Mouse (Mus musculus) intestine, postnatal 0 days (tissue): ENCODE results near the gene Gnaz. TPM values are rescaled to one million over a fixed set of nuclear protein-coding genes. Genes with fewer than 3 reads are reported as not detected.

Source experiments
- ATAC-seq: fragments of 200-750 bp; cut with Nextera tagmentation; 2 replicates; pipeline ENCODE4 v1.8.0; 2017; ENCODE audit warnings: mild to moderate bottlenecking, moderate TSS enrichment, moderate library complexity
- H3K27ac ChIP-seq: fragments of 300-500 bp; sonication (generic); 2 replicates; pipeline ENCODE4 v1.5.1; 2014; ENCODE audit warnings: mild to moderate bottlenecking, low read depth, low read length, moderate library complexity
- H3K27me3 ChIP-seq: fragments of 300-500 bp; sonication (generic); replicated peaks from 2 replicates; pipeline ENCODE4 v1.6.1; 2014; ENCODE audit warnings: low read length, mixed read lengths; ENCODE audit not compliant: control insufficient read depth, insufficient read depth
- H3K36me3 ChIP-seq: fragments of 300-500 bp; sonication (generic); 2 replicates; pipeline ENCODE4 v1.6.1; 2014; ENCODE audit warnings: mild to moderate bottlenecking, moderate library complexity; ENCODE audit not compliant: control insufficient read depth, insufficient read depth
- H3K4me1 ChIP-seq: fragments of 300-500 bp; sonication (generic); replicated peaks from 2 replicates; pipeline ENCODE4 v1.6.1; 2014; ENCODE audit warnings: antibody characterized with exemption, low read length, mixed read lengths; ENCODE audit not compliant: control insufficient read depth, insufficient read depth
- H3K4me2 ChIP-seq: fragments of 300-500 bp; sonication (generic); replicated peaks from 2 replicates; pipeline ENCODE4 v1.6.1; 2014; ENCODE audit warnings: low read depth, mild to moderate bottlenecking, moderate library complexity
- H3K4me3 ChIP-seq: fragments of 300-500 bp; sonication (generic); 2 replicates; pipeline ENCODE4 v1.5.1; 2014; ENCODE audit warnings: low read depth, low read length
- H3K9ac ChIP-seq: fragments of 300-500 bp; sonication (generic); 2 replicates; pipeline ENCODE4 v1.6.1; 2014; ENCODE audit warnings: mild to moderate bottlenecking, low read depth, low read length
- H3K9me3 ChIP-seq: fragments of 300-500 bp; sonication (generic); 2 replicates; pipeline ENCODE4 v1.6.1; 2016; ENCODE audit warnings: mixed run types; ENCODE audit not compliant: control insufficient read depth
- CTCF ChIP-seq: sonication (generic); IDR thresholded peaks from 2 replicates; pipeline ENCODE4 v1.5.1; 2016; ENCODE audit warnings: low read depth, mild to moderate bottlenecking, control low read depth, antibody characterized with exemption, moderate library complexity
- WGBS: fragments of 180-500 bp; shearing (Covaris S2); extraction: QIAGEN DNeasy Blood & Tissue Kit; methylation state at CpG from one replicate; pipeline ENCODE4 v1.1.7; 2014; 5-methylcytosine and 5-hydroxymethylcytosine counted together
- polyA plus RNA-seq: library from polyadenylated mRNA; unstranded; fragments of >200 nt; fragmentation: Nextera tagmentation; extraction: Ambion mirVana; gene quantifications from 2 replicates; pipeline ENCODE4 v1.2.1, GENCODE M21; 2015

The Gnaz gene
- polyA plus RNA-seq, 1 experiment from 2014 or later, result 2.4 TPM

DNA sequence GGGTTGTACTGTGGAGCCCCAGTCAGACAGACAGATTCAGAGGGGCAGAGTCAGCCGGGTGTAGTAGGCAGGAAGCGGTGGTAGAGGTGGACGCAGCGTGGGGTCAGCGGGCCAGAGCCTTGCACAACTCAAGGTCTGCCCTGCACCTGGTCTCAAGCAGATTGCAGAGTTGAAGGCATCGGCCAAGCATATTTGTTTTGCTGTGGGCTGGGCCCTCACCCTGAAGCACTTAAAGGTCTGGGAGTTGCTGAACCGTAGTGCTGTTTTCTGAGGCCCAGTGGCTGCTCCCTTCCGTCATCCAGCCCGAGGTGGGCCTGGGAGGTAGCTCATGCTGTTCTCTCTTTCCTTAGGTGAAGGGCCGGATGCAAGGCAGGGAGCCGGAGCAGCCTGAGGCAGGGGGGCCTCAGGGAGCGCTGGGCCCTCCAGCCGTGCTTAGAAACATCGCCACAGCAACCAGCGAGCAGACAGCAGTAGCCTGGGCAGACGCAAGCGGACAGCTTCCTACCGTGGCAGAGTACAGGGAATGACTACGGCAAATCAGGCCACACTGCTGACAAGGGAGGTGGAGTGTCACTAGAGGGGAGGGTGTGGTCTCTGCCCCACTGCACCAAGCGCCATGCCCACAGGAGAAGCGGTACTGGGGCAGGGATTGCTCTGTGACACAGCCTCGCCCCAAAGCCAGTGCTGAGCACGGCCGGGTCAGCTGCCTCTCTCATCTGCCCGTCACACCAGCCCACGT lies 23.8 kb downstream of the Gnaz start:
- Histone ChIP-seq H3K9me3 (no peaks in the 10 kb centered on the region), H3K27me3 (no peaks in the 10 kb centered on the region), H3K27ac (no peak overlapping the region), H3K4me1 (no peaks in the 10 kb centered on the region), H3K36me3 (no peaks in the 10 kb centered on the region), H3K9ac (no peak overlapping the region), H3K4me2 (no peak overlapping the region), H3K4me3 (no peak overlapping the region)
- WGBS, result 54% methylated on average over 26 of the region's 26 CpGs
- TF ChIP-seq CTCF, result no peak
- ATAC-seq, result no peak

GRCm38 (mm10) chr10:74994863-74995262 lies 27.9 kb downstream of the Gnaz start:
- Histone ChIP-seq H3K27me3 (no peaks in the 10 kb centered on the region), H3K27ac (no peak overlapping the region), H3K4me3 (no peak overlapping the region), H3K9ac (no peak overlapping the region), H3K9me3 (no peaks in the 10 kb centered on the region), H3K4me1 (no peaks in the 10 kb centered on the region), H3K4me2 (peak overlapping the region; percentile 47), H3K36me3 (no peaks in the 10 kb centered on the region)
- WGBS, result 12% methylated on average over 5 of the region's 5 CpGs
- TF ChIP-seq CTCF, result no peak
- no peak for ATAC-seq

DNA sequence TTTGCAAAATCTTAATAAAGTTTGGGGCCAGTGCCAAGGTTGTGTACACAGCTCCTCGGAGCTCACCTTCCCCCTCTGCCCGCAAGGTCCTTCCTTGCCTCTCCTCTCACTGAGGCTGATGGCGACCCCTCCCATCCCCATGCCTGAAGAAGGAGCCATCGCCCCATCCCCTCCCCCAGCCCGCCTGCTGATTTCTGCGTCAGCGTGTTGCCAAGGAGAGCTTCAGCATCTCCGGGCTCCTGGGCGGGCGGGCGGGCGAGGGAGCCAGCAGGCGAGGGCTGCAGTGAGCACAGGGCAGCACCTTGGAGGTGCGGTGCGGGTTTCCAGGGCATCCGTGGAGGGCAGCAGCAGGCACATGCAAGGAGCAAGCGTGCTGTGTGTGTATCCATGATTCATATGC lies 28.4 kb downstream of the Gnaz start:
- Histone ChIP-seq H3K9ac (no peak overlapping the region), H3K27ac (no peak overlapping the region), H3K4me3 (no peak overlapping the region), H3K4me2 (peak overlapping the region; percentile 47), H3K9me3 (no peaks in the 10 kb centered on the region), H3K36me3 (no peaks in the 10 kb centered on the region), H3K4me1 (no peaks in the 10 kb centered on the region), H3K27me3 (no peaks in the 10 kb centered on the region)
- TF ChIP-seq CTCF, result no peak
- 6% methylated on average over 17 of the region's 17 CpGs for WGBS
- ATAC-seq, result peak; percentile 38; the same call in 1 of the 2 replicates

GRCm38 (mm10) chr10:75001391-75001790 lies 34.4 kb downstream of the Gnaz start:
- ATAC-seq, result no peak
- no peaks in the 10 kb centered on the region for H3K36me3 ChIP-seq
- no peak overlapping the region for H3K4me3 ChIP-seq
- no peaks in the 10 kb centered on the region for H3K27me3 ChIP-seq
- no peaks in the 10 kb centered on the region for H3K4me1 ChIP-seq
- no peak overlapping the region for H3K9ac ChIP-seq
- no peak overlapping the region for H3K4me2 ChIP-seq
- WGBS, result 91% methylated on average over 8 of the region's 8 CpGs
- H3K27ac ChIP-seq, result no peak overlapping the region
- no peak for TF ChIP-seq CTCF
- H3K9me3 ChIP-seq, result no peaks in the 10 kb centered on the region

GRCm38 (mm10) chr10:75004067-75004466 lies 37.1 kb downstream of the Gnaz start:
- ATAC-seq, result no peak
- no peaks in the 10 kb centered on the region for H3K36me3 ChIP-seq
- TF ChIP-seq CTCF, result no peak

GRCm38 (mm10) chr10:75006889-75007662 lies 40.1 kb downstream of the Gnaz start:
- TF ChIP-seq CTCF, result no peak
- Histone ChIP-seq H3K36me3 (no peaks in the 10 kb centered on the region), H3K27ac (no peak overlapping the region), H3K4me3 (no peak overlapping the region), H3K4me1 (no peaks in the 10 kb centered on the region), H3K9me3 (no peaks in the 10 kb centered on the region), H3K9ac (no peak overlapping the region), H3K27me3 (no peaks in the 10 kb centered on the region), H3K4me2 (no peak overlapping the region)
- 82% methylated on average over 8 of the region's 8 CpGs for WGBS
- ATAC-seq, result no peak

More at GRCm38 (mm10) chr10:75004067-75004466, 37.1 kb downstream of the Gnaz start:
- WGBS, result 27% methylated on average over 3 of the region's 3 CpGs
- H3K9me3 ChIP-seq, result no peaks in the 10 kb centered on the region
- H3K4me1 ChIP-seq, result no peaks in the 10 kb centered on the region
- H3K4me3 ChIP-seq, result no peak overlapping the region
- no peak overlapping the region for H3K9ac ChIP-seq
- no peak overlapping the region for H3K4me2 ChIP-seq
- H3K27ac ChIP-seq, result no peak overlapping the region
- H3K27me3 ChIP-seq, result no peaks in the 10 kb centered on the region
